Mouse (Mus musculus) neural tube, embryonic 13.5 days (tissue): ENCODE measurements at regions not wholly inside any gene's neighbourhood (a gene's known extent, or its start where the extent isn't known, plus 50 kb on each side); places are given as distances from the start of the nearest gene placed in this dataset.
A peak's percentile ranks its signal among the peaks of the same experiment; 100 is the strongest.

Experiments used
- ATAC-seq: fragments of 200-750 bp; cut with Nextera tagmentation; 2 replicates; pipeline ENCODE4 v1.8.0; 2017; ENCODE audit warnings: low read depth, mild to moderate bottlenecking, moderate TSS enrichment, moderate library complexity
- H3K27ac ChIP-seq: fragments of 300-500 bp; sonication (generic); replicated peaks from 2 replicates; pipeline ENCODE4 v1.5.1; 2015; ENCODE audit warnings: moderate library complexity, mild to moderate bottlenecking, inconsistent platforms
- H3K27me3 ChIP-seq: fragments of 300-500 bp; sonication (generic); 2 replicates; pipeline ENCODE4 v1.6.1; 2015; ENCODE audit warnings: mild to moderate bottlenecking, inconsistent platforms
- H3K36me3 ChIP-seq: fragments of 300-500 bp; sonication (generic); 2 replicates; pipeline ENCODE4 v1.6.1; 2015; ENCODE audit warnings: mild to moderate bottlenecking, inconsistent platforms
- H3K4me1 ChIP-seq: fragments of 300-500 bp; sonication (generic); replicated peaks from 2 replicates; pipeline ENCODE4 v1.6.1; 2015; ENCODE audit warnings: inconsistent platforms
- H3K4me2 ChIP-seq: fragments of 300-500 bp; sonication (generic); 2 replicates; pipeline ENCODE4 v1.6.1; 2015; ENCODE audit warnings: inconsistent platforms, mild to moderate bottlenecking, moderate library complexity
- H3K4me3 ChIP-seq: fragments of 300-500 bp; sonication (generic); 2 replicates; pipeline ENCODE4 v1.5.1; 2015; ENCODE audit warnings: mild to moderate bottlenecking, inconsistent platforms
- H3K9ac ChIP-seq: fragments of 300-500 bp; sonication (generic); 2 replicates; pipeline ENCODE4 v1.6.1; 2015; ENCODE audit warnings: moderate library complexity, mild to moderate bottlenecking, inconsistent platforms
- H3K9me3 ChIP-seq: fragments of 300-500 bp; sonication (generic); 2 replicates; pipeline ENCODE4 v1.6.1; 2016; ENCODE audit warnings: inconsistent platforms
- WGBS: fragments of 180-500 bp; shearing (Covaris S2); methylation state at CpG from one replicate; pipeline ENCODE4 v1.1.7; 2015; 5-methylcytosine and 5-hydroxymethylcytosine counted together

GRCm38 (mm10) chr6:67146708-67147107 lies 91.3 kb upstream of the Serbp1 start:
- no peak overlapping the region for H3K4me3 ChIP-seq
- no peaks in the 10 kb centered on the region for H3K27me3 ChIP-seq
- no peak overlapping the region for H3K4me2 ChIP-seq
- H3K36me3 ChIP-seq = no peaks in the 10 kb centered on the region
- no peaks in the 10 kb centered on the region for H3K4me1 ChIP-seq
- no peak for ATAC-seq
- H3K9ac ChIP-seq = no peak overlapping the region
- H3K27ac ChIP-seq = no peak overlapping the region
- 30% methylated on average over 4 of the region's 4 CpGs for WGBS
- no peaks in the 10 kb centered on the region for H3K9me3 ChIP-seq

- 53% methylated on average over 5 of the region's 5 CpGs for WGBS
- H3K36me3 ChIP-seq = no peaks in the 10 kb centered on the region
- H3K4me3 ChIP-seq = no peak overlapping the region
- H3K27ac ChIP-seq = no peak overlapping the region
- no peak overlapping the region for H3K9ac ChIP-seq
- H3K4me2 ChIP-seq = no peak overlapping the region
- ATAC-seq = no peak
- no peaks in the 10 kb centered on the region for H3K9me3 ChIP-seq
- H3K27me3 ChIP-seq = no peaks in the 10 kb centered on the region
- H3K4me1 ChIP-seq = no peaks in the 10 kb centered on the region
These were observed 92.0 kb upstream of the Serbp1 start for GRCm38 (mm10) chr6:67145969-67146368.

- Histone ChIP-seq H3K4me1 (no peaks in the 10 kb centered on the region), H3K4me3 (no peak overlapping the region), H3K4me2 (no peak overlapping the region), H3K9ac (no peak overlapping the region), H3K27ac (no peak overlapping the region), H3K9me3 (no peaks in the 10 kb centered on the region), H3K36me3 (no peaks in the 10 kb centered on the region), H3K27me3 (no peaks in the 10 kb centered on the region)
- 67% methylated on average over 13 of the region's 13 CpGs for WGBS
- no peak for ATAC-seq
These were observed 92.8 kb upstream of the Serbp1 start for GRCm38 (mm10) chr6:67144946-67145716.

- Histone ChIP-seq H3K4me3 (no peak overlapping the region), H3K36me3 (no peaks in the 10 kb centered on the region), H3K4me2 (no peak overlapping the region), H3K27ac (no peak overlapping the region), H3K27me3 (no peaks in the 10 kb centered on the region), H3K9ac (no peak overlapping the region), H3K4me1 (no peaks in the 10 kb centered on the region), H3K9me3 (no peaks in the 10 kb centered on the region)
- 39% methylated on average over 4 of the region's 4 CpGs for WGBS
- no peak for ATAC-seq
These were observed 95.8 kb upstream of the Serbp1 start for GRCm38 (mm10) chr6:67142179-67142578.

- Histone ChIP-seq H3K4me1 (no peaks in the 10 kb centered on the region), H3K27ac (no peak overlapping the region), H3K9me3 (no peaks in the 10 kb centered on the region), H3K27me3 (no peaks in the 10 kb centered on the region), H3K4me3 (no peak overlapping the region), H3K4me2 (no peak overlapping the region), H3K9ac (no peak overlapping the region), H3K36me3 (no peaks in the 10 kb centered on the region)
- WGBS = 75% methylated on average over 6 of the region's 6 CpGs
- ATAC-seq = no peak
These were observed 97.2 kb upstream of the Serbp1 start for GRCm38 (mm10) chr6:67140645-67141250.

GRCm38 (mm10) chr6:67139012-67139375 lies 99.0 kb upstream of the Serbp1 start:
- no peaks in the 10 kb centered on the region for H3K4me1 ChIP-seq
- no peak for ATAC-seq
- no peaks in the 10 kb centered on the region for H3K27me3 ChIP-seq
- H3K9ac ChIP-seq = no peak overlapping the region
- H3K4me2 ChIP-seq = no peak overlapping the region
- no peak overlapping the region for H3K27ac ChIP-seq
- WGBS = 81% methylated on average over 3 of the region's 3 CpGs
- no peaks in the 10 kb centered on the region for H3K9me3 ChIP-seq
- H3K36me3 ChIP-seq = no peaks in the 10 kb centered on the region
- H3K4me3 ChIP-seq = no peak overlapping the region

- ATAC-seq = no peak
- 62% methylated on average over 13 of the region's 13 CpGs for WGBS
- H3K9me3 ChIP-seq = no peaks in the 10 kb centered on the region
- H3K27me3 ChIP-seq = no peaks in the 10 kb centered on the region
- no peak overlapping the region for H3K27ac ChIP-seq
- H3K4me3 ChIP-seq = no peak overlapping the region
- H3K4me1 ChIP-seq = no peaks in the 10 kb centered on the region
- H3K4me2 ChIP-seq = no peak overlapping the region
- H3K36me3 ChIP-seq = no peaks in the 10 kb centered on the region
- H3K9ac ChIP-seq = no peak overlapping the region
These were observed 99.5 kb upstream of the Serbp1 start for GRCm38 (mm10) chr6:67138302-67139011.

- Histone ChIP-seq H3K27ac (no peak overlapping the region), H3K4me2 (no peak overlapping the region), H3K9me3 (no peaks in the 10 kb centered on the region), H3K36me3 (no peaks in the 10 kb centered on the region), H3K4me1 (no peaks in the 10 kb centered on the region), H3K9ac (no peak overlapping the region), H3K27me3 (no peaks in the 10 kb centered on the region), H3K4me3 (no peak overlapping the region)
- ATAC-seq = no peak
- WGBS = 52% methylated on average over 4 of the region's 4 CpGs
These were observed 100.2 kb upstream of the Gadd45a start for GRCm38 (mm10) chr6:67137482-67137881.

- Histone ChIP-seq H3K4me2 (no peak overlapping the region), H3K9ac (no peak overlapping the region), H3K27ac (no peak overlapping the region), H3K9me3 (no peaks in the 10 kb centered on the region), H3K36me3 (no peaks in the 10 kb centered on the region), H3K4me1 (0 out of 2 replicates have a peak, but pooled peaks cover 6% of the 10 kb centered on the region), H3K4me3 (no peak overlapping the region), H3K27me3 (no peaks in the 10 kb centered on the region)
- no peak for ATAC-seq
- WGBS = 40% methylated on average over 1 of the region's 1 CpGs
These were observed 97.7 kb upstream of the Gadd45a start for GRCm38 (mm10) chr6:67134915-67135314.

GRCm38 (mm10) chr6:67130540-67131301 lies 93.5 kb upstream of the Gadd45a start:
- Histone ChIP-seq H3K4me2 (no peak overlapping the region), H3K9me3 (no peaks in the 10 kb centered on the region), H3K4me1 (0 out of 2 replicates have a peak, but pooled peaks cover 9% of the 10 kb centered on the region), H3K27me3 (no peaks in the 10 kb centered on the region), H3K4me3 (no peak overlapping the region), H3K36me3 (no peaks in the 10 kb centered on the region), H3K9ac (no peak overlapping the region), H3K27ac (no peak overlapping the region)
- peak; percentile 47; the same call in 1 of the 2 replicates for ATAC-seq
- 59% methylated on average over 11 of the region's 11 CpGs for WGBS

GRCm38 (mm10) chr6:67129626-67130025 lies 92.4 kb upstream of the Gadd45a start:
- no peak overlapping the region for H3K4me2 ChIP-seq
- 91% methylated on average over 10 of the region's 10 CpGs for WGBS
- H3K4me1 ChIP-seq = 0 out of 2 replicates have a peak, but pooled peaks cover 9% of the 10 kb centered on the region
- no peak overlapping the region for H3K9ac ChIP-seq
- no peak for ATAC-seq
- no peaks in the 10 kb centered on the region for H3K27me3 ChIP-seq
- no peak overlapping the region for H3K27ac ChIP-seq
- no peaks in the 10 kb centered on the region for H3K9me3 ChIP-seq
- no peak overlapping the region for H3K4me3 ChIP-seq
- no peaks in the 10 kb centered on the region for H3K36me3 ChIP-seq
